Mouse (Mus musculus): ENCODE data around the gene Olfr1499. TPM values are rescaled to one million over a fixed set of nuclear protein-coding genes. Genes with fewer than 3 reads are reported as not detected.

The Olfr1499 gene
- polyA plus RNA-seq (2014; fragmentation: Illumina TruSeq; extraction: RNeasy Lipid Tissue Mini Kit (QIAGEN cat#74804); ENCODE audit: low read depth, low replicate concordance), result not detected

DNA sequence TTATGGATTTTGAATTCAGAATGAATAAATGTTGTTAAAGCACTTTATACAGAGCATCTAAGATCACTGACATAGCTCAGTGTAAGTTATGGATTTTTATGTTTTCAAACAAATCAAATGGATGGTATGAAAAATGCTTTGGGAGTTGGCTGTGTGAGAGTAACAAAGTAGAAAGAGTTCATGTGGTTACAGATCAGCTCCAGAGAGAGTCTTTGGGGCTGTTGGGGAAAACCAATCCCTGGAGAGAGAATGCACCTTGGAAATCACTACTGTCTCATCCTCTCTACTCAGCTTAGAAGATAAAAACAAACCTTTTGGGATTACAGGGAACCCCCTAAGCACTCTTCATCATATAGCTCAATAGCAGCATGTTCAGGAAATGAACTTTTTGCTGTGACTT, at the start of gene Olfr1499:
TSS of gene Olfr1499 (minus strand) at position 101 of the 400 bp plus-strand sequence.

DNA sequence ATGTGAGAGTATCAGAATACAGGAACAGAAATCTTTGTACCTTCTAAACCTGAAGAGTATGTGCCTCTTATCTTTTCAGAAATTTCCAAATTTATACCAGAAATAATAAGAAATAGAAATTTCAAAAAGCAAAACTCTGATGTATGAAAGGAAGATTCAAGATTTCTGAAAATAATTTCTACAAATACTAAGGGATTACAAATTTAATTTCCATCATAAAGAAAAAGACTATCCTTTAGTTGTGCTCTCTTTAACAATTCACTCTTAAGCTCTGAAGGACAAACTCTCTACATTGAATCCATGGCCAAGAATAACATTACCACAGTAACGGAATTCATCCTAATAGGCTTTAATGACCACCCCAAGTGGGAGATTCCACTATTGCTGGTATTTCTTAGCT, 42.2 kb upstream of the Olfr1499 start, which contains the start of gene Olfr1502:
TSS of gene Olfr1502 (plus strand) at position 301 of the 400 bp plus-strand sequence.

DNA sequence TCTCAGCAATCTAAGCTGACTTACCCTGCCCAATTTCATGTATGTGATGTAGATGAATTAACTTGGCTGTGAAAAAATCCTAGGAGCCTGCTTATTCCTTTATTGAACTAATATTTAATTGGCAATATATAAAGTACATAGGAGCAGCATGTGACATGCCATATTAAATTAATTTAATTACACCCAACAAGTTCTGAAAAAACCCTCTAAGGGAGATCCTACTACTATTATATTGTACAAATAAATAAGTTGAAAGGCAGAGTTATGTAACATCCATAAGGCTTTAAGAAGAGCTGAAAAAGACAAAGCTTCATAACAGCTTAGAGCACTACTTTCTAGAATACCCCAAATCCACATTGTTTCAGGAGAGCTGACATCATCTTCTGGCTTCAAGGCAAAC, 31.3 kb upstream of the Olfr1499 start, which contains the start of gene Olfr1501:
TSS of gene Olfr1501 (minus strand) at position 101 of the 400 bp plus-strand sequence.

DNA sequence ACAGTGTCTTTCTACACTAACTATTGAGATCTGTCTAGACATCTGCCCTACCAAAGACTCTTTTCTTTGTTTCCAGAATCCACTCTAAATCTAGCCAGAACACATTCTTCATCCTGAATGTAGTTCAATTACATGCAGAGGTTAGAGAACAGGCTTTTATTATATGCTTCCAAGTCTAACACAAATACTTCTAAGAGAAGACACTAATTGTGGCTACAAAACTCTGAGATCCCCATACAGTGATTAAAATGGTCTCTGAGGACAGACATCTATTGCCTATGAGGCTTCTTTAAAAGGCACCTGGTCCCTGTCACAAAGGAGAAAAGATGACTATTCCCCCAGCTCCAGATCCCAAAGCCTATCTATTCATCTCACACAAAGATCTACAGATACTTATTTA, 11.1 kb upstream of the Olfr1499 start, which contains the start of gene Olfr1500:
TSS of gene Olfr1500 (minus strand) at position 101 of the 400 bp plus-strand sequence.

DNA sequence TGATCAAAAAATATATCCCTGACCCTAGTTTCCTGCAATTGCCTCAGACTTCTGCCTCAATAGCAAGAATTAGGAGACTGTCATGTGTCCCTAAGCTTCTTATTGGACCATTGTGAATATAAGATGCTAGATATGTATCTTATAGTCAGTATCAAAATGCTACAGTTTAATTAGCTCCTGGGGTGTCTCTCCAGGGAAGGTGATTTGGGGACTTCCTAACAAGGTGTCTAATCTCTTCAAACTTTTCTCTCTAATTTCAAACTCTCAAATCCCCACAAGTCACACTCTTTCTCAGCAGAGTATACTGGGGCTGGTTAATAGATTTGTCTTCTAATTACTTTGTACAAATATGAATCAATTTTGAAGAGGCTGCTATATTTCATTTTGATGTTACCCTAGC, 21.1 kb downstream of the Olfr1499 start, which contains the start of gene Olfr1497:
TSS of gene Olfr1497 (minus strand) at position 101 of the 400 bp plus-strand sequence.

DNA sequence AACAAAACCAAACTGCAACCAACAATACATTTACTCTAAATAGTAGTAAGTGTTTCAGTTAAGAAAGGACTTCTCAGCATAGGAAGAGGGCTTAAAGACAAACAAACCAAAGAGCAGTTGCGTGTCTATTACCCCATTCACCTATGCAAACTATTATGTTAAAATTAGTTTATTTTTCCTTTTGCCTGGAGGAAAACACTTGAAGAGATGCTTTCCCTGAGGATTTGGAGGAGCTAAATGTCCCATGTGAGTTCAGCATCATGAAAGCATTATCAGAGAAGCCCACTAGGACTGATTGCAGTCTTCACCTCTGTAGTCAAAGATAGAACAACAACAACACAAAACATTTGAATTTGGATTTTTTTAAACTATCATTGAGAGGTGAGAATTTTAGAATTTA, 41.7 kb downstream of the Olfr1499 start, which contains the start of gene Olfr1496:
TSS of gene Olfr1496 (plus strand) at position 301 of the 400 bp plus-strand sequence.

DNA sequence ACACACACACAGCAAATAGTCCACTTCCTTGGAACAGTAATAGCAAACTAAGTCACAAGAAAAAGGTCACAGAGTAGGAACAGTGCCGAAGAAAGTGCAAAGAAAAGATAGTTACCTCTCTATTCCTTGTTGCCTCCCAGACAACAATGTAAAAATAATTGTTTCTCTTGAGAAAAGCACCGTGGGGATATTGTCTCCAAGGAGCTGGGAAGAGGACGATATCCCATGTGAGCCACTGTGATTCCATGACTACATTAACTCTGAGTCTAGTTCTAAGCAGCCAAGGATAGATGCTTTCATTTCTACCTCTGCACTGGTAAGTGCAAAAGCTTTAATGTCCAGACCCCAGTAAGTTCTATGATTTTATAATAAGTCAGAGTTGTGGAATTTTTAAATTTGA, 54.9 kb downstream of the Olfr1499 start, which contains the start of gene Olfr1495:
TSS of gene Olfr1495 (plus strand) at position 301 of the 400 bp plus-strand sequence.

Other genes starting within 250 kb of the Olfr1499 start
- not detected for gene Olfr1484, start 235.9 kb downstream of the Olfr1499 start, polyA plus RNA-seq (2014; fragmentation: Illumina TruSeq; extraction: RNeasy Lipid Tissue Mini Kit (QIAGEN cat#74804); ENCODE audit: low read depth, low replicate concordance)
- not detected for gene Olfr1487, start 202.1 kb downstream of the Olfr1499 start, polyA plus RNA-seq (2014; fragmentation: Illumina TruSeq; extraction: RNeasy Lipid Tissue Mini Kit (QIAGEN cat#74804); ENCODE audit: low read depth, low replicate concordance)
- not detected for gene Olfr1489, start 187.8 kb downstream of the Olfr1499 start, polyA plus RNA-seq (2014; fragmentation: Illumina TruSeq; extraction: RNeasy Lipid Tissue Mini Kit (QIAGEN cat#74804); ENCODE audit: low read depth, low replicate concordance)
- not detected for gene Olfr1490, start 168.4 kb downstream of the Olfr1499 start, polyA plus RNA-seq (2014; fragmentation: Illumina TruSeq; extraction: RNeasy Lipid Tissue Mini Kit (QIAGEN cat#74804); ENCODE audit: low read depth, low replicate concordance)
- gene Olfr1491, start 122.2 kb downstream of the Olfr1499 start, polyA plus RNA-seq (2014; fragmentation: Illumina TruSeq; extraction: RNeasy Lipid Tissue Mini Kit (QIAGEN cat#74804); ENCODE audit: low read depth, low replicate concordance), result not detected
- gene Olfr1493-ps1, start 96.2 kb downstream of the Olfr1499 start, polyA plus RNA-seq (2014; fragmentation: Illumina TruSeq; extraction: RNeasy Lipid Tissue Mini Kit (QIAGEN cat#74804); ENCODE audit: low read depth, low replicate concordance), result not detected
- not detected for gene Olfr1494, start 79.7 kb downstream of the Olfr1499 start, polyA plus RNA-seq (2014; fragmentation: Illumina TruSeq; extraction: RNeasy Lipid Tissue Mini Kit (QIAGEN cat#74804); ENCODE audit: low read depth, low replicate concordance)
- gene Olfr1495, start 54.8 kb downstream of the Olfr1499 start, polyA plus RNA-seq (2014; fragmentation: Illumina TruSeq; extraction: RNeasy Lipid Tissue Mini Kit (QIAGEN cat#74804); ENCODE audit: low read depth, low replicate concordance), result not detected
- gene Olfr1496, start 41.6 kb downstream of the Olfr1499 start, polyA plus RNA-seq (2014; fragmentation: Illumina TruSeq; extraction: RNeasy Lipid Tissue Mini Kit (QIAGEN cat#74804); ENCODE audit: low read depth, low replicate concordance), result not detected
- gene Olfr1497, start 21.2 kb downstream of the Olfr1499 start, polyA plus RNA-seq (2014; fragmentation: Illumina TruSeq; extraction: RNeasy Lipid Tissue Mini Kit (QIAGEN cat#74804); ENCODE audit: low read depth, low replicate concordance), result not detected
- gene Olfr1500, start 11.0 kb upstream of the Olfr1499 start, polyA plus RNA-seq (2014; fragmentation: Illumina TruSeq; extraction: RNeasy Lipid Tissue Mini Kit (QIAGEN cat#74804); ENCODE audit: low read depth, low replicate concordance), result not detected
- gene Olfr1501, start 31.2 kb upstream of the Olfr1499 start, polyA plus RNA-seq (2014; fragmentation: Illumina TruSeq; extraction: RNeasy Lipid Tissue Mini Kit (QIAGEN cat#74804); ENCODE audit: low read depth, low replicate concordance), result not detected
- gene Olfr1502, start 42.3 kb upstream of the Olfr1499 start, polyA plus RNA-seq (2014; fragmentation: Illumina TruSeq; extraction: RNeasy Lipid Tissue Mini Kit (QIAGEN cat#74804); ENCODE audit: low read depth, low replicate concordance), result not detected
- not detected for gene Olfr1504, start 78.5 kb upstream of the Olfr1499 start, polyA plus RNA-seq (2014; fragmentation: Illumina TruSeq; extraction: RNeasy Lipid Tissue Mini Kit (QIAGEN cat#74804); ENCODE audit: low read depth, low replicate concordance)
- not detected for gene Olfr1505, start 94.1 kb upstream of the Olfr1499 start, polyA plus RNA-seq (2014; fragmentation: Illumina TruSeq; extraction: RNeasy Lipid Tissue Mini Kit (QIAGEN cat#74804); ENCODE audit: low read depth, low replicate concordance)

All from adrenal gland, adult 10 weeks (tissue).